Mouse (Mus musculus): ENCODE measurements at regions not wholly inside any gene's neighbourhood (a gene's known extent, or its start where the extent isn't known, plus 50 kb on each side); places are given as distances from the start of the nearest gene placed in this dataset.
A peak's percentile ranks its signal among the peaks of the same experiment; 100 is the strongest.

DNA sequence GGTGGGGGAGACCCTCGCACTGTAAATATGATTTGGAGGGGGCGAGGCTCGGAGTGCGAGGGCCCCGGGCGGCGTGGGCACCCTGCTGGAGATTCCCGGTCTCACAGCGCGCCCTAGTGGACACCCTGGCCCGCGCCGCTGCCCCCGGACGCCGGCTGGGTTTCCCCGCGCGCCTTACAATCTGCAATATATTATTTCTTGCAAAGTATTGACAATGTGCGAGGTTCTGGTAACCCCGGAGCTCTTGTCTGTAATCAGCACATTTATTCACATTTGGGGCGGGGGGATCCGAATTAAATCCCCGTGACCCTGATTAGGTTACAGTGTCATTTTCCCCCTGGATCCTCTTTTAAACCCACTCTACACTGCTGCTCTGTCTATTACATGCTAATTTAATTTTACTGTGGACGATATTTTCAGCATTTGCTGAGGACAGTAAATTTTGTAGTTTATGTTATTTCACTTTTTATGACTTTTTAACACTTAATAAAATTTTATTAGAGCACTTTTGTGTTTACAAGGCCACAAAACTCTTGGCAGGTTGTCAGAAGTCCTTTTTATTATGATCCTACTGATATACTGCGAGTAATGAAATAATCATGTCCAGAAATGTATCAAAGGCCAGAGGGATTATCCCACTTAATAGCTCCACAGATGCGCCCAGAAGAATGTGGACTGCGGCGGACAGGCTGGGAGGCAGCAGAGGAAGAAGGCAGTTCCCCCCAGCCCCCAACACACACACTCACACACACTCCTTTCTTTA lies 312.6 kb downstream of the Mtx2 start:
- peak; percentile 65 to 70 for DNase-seq (ENCODE audit: low spot score in 2 of 2)

DNA sequence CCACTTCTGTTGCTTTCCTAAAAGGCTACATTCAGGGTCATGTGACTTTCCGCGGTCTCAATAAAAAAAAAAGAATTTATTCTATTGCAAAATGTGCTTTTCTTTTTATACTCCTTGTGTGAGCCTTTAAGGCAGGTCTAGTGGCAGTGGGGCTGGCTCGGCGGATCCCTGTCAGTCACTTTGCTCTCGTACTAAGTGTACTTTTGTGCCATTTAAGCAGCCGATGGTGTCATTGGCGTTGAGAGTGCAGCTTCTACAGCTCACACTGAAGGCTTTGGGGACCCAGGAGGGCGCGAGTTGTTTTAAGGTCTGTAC lies 313.1 kb downstream of the Mtx2 start:
- no peak for DNase-seq (ENCODE audit: low spot score in 2 of 2)

DNA sequence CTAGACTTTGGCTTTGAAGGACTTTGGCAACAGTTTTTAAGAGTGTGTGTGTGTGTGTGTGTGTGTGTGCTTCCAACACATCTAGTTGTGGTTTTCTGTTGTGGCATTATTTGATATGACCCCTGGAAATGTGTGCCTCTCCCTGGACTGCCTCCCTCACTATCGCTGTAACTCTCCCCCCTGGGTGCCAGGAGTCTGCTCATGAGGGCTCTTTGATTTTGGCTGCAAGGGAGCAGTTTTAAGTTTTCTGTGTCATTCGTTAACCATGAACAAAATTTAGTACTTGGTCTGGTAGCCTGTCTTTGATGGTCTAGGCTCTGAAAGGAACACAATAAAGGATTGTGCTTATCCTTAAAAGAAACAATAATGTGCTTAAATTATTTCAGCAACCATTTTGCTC lies 313.9 kb downstream of the Mtx2 start:
- DNase-seq (ENCODE audit: low spot score in 2 of 2), result no peak

DNA sequence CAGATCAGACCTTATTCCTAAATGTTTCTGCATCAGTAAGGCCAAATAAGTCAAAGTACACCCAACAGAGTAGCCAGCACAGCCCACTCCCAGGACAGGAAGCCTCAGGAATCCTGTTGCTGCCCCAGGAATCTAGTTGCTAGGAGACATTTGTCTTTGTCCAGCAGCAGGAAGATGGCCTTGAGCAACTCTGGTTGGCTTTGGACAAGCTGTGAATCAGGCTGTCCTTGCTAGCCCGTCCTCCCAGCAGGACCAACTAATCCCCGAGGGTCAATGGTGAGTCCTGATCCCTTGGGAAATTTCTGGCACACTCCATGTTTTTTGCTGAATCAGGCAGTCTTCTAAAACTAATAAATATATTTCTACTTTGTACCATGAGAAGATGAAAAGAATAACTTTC lies 317.1 kb downstream of the Mtx2 start:
- DNase-seq (ENCODE audit: low spot score in 2 of 2), result no peak

DNA sequence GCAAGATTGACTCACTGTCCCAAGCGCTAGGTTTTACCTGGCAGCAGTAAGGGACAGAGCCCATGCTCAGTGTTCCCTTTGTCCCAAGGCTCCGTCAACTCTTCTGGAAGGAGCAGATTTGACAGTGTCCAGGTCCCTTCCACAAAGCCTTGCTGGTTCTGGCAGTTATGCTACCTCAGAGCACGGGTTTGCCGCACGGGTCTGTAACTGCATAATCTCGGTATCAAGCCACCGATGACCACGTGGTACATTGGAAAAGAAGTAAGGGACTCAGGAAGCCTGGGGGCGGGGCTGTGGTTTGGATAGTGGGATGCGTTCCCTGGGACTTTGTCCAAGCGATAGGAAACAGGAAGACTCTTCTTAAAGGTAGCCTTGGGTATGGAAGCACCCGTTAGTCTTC lies 319.3 kb downstream of the Mtx2 start:
- no peak for DNase-seq (ENCODE audit: low spot score in 2 of 2)

DNA sequence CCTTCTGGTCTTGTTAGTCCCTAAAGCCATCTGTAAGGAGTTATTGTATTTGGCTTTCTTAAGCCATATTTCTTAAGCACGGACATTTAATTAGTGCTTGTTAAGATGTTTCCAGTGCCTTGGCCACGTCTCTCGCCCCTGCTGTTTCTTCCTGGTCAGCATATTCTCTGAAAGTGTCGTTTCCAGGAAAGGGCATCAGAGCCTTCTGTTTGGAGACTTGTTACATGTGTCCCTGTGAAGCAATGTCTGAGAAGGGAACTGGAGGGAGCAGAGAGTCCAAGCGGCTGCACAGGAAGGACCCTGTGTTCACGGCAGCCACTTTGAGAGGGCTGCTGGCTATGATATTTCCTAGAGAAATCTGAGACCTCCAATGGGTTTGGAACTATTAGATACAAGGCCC lies 320.7 kb downstream of the Mtx2 start:
- no peak for DNase-seq (ENCODE audit: low spot score in 2 of 2)

DNA sequence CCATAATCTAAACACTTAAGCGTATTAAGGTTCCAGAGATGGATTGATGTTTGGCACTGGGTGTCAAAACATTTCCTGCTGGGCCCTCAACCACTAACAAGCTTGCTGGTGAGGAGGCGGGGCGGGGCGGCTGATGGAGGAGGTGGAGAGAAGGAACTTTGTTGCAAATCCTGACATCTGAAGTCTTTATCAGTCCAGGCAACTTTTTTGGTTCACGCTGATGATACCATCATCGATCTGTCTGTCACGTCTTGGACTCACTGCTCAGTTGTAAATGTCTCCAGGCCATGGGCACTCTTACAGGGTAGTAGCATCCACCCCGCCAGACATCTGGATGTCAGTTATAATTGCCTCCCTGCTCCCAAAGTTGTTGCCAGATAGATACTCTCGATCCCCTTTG lies 321.8 kb downstream of the Mtx2 start:
- DNase-seq (ENCODE audit: low spot score in 2 of 2), result no peak

DNA sequence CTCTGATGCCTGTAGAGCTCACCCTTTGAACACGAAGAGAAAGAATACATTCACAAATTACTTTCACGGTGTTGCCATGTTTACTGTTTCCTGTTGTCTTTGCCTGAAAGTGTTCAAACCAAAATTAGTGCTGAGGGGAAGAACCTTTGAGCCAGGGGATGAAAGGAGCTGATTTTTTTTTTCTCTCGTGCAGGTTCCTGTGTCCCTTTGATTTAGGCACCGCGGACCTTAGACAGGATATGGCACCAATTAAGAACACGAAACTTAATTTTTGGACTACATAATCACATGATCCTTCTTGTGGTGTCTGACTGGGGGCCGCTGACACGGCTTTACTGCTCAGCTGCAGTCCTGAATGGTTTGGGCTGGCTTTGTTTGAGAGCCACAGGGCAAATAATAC lies 322.4 kb downstream of the Mtx2 start:
- DNase-seq (ENCODE audit: low spot score in 2 of 2), result no peak

DNA sequence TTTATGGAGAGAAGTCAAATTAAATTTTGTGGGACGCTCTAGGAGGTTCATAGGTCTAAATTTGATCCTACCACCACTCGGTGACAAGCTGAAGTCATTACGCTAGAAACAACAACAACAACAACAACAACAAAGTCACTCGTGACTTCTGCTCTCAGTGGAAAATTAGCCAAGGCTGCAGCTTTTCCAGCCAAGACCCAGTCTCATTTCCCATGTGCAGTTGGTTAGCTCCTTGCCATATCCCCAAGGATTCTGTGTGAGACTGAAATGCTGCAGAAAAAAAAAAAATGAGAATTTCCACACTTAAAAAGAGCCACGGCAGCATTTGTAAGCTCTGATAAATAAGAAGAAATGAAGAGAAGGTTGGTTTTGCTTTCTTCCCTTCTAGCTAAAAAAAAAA lies 323.4 kb downstream of the Mtx2 start:
- DNase-seq (ENCODE audit: low spot score in 2 of 2), result no peak

DNA sequence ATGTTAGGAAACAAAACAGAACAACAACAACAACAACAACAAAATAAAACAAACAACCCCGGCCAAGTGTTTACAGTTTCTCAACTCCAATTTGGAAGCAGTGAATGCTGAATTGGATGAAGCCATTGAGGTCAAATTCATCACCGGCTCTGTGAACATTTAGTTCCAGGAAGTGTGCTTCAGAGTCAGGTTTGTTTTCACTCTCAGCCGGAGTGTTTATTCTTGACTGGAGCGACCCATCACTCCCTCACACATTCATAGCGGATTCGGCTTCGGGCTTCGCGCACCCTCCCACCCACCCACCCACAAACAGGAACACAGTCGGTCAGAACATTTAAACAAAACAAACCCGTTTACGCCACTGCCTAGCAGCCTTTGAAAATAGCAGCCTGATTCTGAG lies 324.0 kb downstream of the Mtx2 start:
- no peak for DNase-seq (ENCODE audit: low spot score in 2 of 2)

DNA sequence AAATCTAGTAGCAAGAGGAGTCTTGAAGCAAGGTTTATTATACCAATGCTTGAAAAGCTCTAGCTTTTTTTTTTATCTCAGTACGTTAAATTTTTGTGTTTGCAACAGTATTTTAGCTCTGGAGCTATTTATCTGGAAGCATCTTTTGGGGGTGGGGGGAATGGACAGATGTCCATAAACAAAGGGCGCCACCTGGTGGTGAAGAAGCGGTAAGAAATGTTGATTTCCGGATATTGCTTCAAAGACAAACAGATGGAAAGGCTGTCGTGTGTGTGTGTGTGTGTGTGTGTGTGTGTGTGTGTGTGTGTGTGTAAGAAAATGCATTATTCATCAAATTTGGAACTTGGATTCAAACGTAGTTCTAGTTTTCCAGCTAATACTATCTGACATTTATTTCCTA lies 325.4 kb downstream of the Mtx2 start:
- peak; percentile 31 to 36 for DNase-seq (ENCODE audit: low spot score in 2 of 2)

DNA sequence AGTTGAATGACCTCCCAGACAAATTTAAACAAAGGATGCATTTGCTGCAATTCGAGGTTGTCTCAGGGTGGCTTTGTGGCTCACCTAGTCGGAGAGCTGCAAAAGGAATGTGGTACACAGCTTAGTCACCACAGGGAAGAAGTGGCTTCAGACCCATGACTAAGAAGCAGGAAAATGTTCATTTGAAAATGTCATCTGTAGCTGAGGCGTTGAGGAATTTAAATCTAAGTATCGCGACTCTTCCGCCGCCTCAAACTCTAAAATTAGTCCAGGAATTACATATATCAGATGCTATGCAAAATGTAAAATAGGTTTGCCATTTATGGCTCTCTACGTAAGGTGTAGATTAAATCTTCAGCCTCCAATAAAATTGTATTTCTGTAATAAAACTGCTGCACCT lies 325.9 kb downstream of the Mtx2 start:
- peak in 1 of 2 experiments; percentile 8 for DNase-seq (ENCODE audit: low spot score in 2 of 2)

DNA sequence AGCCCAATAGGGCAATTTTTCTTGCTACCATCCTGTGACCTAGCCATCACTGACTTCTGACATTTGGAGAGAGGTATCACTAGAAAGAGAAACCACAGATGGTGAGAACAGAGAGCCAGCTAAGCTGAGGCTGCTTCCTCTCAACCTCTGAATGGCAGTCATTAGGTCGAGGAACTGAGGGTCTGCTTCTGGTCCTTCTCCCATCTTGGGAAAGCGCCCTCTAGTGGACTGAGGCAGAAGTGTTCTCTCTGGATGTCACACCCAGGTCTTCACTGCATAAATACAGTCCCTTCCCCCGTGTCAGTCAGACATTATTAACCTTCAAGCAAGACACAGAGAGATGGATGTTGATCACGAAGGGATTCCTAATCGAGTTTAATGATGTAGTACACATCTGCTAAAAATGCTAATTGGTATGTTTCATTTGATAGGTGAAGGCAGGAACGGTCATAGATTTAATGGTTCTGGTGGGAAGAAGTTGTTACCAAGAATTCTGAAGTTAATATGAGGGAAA lies 326.9 kb downstream of the Mtx2 start:
- DNase-seq (ENCODE audit: low spot score in 2 of 2), result no peak

DNA sequence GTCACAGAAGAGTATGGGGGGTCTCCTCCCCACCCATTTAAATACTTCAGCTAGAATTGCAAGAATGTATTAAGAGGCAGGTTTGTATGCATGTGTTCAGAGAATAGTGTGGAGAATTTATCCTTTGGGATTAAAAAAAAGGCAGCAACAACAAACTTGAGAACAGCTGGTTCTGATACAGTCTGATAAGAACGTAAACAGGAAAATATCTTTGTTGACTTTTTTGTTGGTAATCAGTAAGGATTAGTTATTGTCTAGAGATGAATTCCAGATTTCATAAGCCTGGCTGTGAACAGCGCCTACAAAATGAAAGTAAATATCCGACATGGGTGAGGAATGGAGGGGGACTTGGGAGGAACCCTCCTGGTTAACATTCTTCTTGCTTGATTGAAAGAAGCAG lies 328.8 kb downstream of the Mtx2 start:
- DNase-seq (ENCODE audit: low spot score in 2 of 2), result no peak

DNA sequence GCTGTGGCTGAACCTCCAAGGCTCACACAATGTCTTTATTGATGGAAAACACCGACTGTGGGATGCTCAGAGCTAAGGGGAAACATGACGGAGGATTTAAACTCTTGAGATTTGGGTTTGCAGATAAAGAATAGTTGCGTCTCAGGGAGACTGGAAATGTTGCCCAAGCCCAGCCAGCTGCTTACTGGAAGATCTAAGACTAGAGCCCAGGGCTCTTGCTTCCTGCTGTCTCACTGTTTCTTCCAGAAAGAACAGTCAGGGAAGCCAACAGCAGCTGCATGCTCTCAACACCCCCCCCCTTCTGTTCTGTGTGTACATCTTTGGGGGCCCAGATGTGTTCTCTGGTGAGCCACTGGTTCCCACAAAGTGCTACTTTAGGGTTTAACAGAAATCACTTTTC lies 333.0 kb downstream of the Mtx2 start:
- no peak for DNase-seq (ENCODE audit: low spot score in 2 of 2)

DNA sequence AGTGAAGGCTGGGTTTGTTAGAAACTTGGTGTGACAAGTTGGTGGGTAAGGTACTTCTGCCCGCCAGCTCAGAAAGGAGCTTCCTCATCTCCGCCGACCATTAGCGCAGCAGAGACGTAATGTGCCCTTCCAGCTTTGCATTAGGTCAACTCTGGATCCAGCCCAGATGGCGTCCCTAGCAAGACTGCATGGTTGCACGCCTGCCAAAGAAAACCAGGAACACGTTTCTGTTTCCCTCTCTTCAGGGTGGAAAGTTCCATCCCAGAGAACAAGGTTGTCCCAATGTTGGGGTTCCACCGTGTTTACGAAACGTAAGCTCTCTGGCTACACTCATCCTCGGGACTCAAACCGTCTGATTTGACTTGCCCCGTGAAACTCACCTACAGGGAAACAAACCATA lies 335.5 kb downstream of the Mtx2 start:
- DNase-seq (ENCODE audit: low spot score in 2 of 2), result no peak

DNA sequence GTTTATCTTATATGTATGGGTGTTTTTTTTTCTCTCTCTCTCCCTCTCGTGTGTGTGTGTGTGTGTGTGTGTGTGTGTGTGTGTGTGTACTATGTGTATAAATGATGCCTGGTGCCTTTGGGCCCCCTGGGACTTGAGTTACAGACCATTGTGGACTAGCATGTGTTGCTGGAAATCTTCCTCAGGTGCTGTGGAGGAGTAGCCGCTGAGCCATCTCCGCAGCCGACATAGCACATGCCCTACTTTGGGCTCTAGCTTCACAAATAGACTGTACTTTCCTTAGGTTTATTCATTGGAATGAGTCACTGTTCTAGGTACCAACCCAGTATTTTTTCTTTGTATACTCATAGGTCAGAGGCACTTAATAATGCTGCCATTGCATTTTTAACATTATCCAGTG lies 339.4 kb downstream of the Mtx2 start:
- no peak for DNase-seq (ENCODE audit: low spot score in 2 of 2)

DNA sequence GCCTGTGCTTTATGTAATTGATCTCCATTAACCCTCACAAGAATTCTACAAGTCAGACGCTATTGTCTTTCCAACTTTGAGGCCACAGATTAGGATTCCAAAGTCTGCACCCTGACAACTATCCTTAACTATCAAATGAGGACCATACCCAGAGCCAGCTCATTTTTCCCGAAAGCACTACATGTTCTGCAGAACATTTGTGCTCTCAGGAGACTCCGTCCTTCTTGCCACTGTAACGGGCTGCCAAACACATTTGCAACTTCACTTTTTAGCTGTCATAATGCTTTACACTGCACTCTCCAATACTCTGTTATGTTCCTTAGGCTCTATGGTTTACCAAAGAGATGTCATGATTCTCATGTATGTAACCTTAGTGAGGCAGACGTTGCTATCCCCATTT lies 350.7 kb downstream of the Mtx2 start:
- DNase-seq (ENCODE audit: low spot score in 2 of 2), result no peak

DNA sequence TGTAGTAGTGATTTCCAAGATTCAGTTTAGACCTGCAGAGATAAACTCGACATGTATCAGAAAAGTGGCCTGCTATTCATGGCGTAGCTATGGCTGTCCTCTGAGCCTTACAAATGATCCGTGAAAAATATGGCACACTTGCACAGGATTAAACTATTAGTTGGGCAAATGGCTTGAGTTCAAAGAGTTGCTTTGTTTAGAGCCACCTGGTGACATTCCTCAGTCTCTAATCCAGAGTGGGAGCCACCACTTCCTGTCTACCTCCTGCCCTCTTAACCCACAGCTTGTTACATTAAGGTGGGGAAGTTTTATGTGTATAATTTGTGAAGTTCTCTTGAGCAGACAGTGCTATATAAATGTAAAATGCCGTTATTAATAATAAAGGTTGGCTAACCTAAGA lies 357.7 kb downstream of the Mtx2 start:
- DNase-seq (ENCODE audit: low spot score in 2 of 2), result no peak

DNA sequence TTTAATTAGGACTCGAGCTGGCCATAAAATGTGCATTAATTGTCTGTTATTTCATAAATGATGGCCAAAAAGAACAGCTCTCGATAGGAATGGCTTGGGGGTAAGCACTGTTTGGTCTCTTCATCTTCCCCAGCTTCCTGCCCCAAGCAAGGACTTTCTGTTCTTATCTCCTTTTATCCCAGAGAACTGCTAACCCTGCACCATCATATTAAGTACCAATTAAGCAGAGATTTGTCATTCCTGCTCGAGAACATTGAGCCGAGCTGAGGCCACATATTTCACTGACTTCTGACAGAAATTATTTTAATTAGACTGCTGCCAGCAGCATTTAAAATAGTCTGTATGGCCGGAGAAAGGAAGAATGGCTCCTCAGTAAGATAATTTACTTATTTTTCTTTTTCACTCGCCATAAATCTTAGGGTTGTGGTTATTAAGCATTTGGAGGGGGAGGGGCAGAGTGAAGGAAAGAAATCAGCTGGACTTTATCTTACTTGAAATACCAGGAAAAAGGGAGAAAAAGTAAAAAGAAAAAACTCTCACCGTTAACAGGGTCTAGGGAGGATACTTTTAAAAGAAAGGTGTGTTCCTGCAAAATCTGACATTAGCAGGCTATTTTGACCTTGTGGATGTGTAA lies 377.1 kb downstream of the Mtx2 start:
- DNase-seq (ENCODE audit: low spot score in 2 of 2), result no peak

DNA sequence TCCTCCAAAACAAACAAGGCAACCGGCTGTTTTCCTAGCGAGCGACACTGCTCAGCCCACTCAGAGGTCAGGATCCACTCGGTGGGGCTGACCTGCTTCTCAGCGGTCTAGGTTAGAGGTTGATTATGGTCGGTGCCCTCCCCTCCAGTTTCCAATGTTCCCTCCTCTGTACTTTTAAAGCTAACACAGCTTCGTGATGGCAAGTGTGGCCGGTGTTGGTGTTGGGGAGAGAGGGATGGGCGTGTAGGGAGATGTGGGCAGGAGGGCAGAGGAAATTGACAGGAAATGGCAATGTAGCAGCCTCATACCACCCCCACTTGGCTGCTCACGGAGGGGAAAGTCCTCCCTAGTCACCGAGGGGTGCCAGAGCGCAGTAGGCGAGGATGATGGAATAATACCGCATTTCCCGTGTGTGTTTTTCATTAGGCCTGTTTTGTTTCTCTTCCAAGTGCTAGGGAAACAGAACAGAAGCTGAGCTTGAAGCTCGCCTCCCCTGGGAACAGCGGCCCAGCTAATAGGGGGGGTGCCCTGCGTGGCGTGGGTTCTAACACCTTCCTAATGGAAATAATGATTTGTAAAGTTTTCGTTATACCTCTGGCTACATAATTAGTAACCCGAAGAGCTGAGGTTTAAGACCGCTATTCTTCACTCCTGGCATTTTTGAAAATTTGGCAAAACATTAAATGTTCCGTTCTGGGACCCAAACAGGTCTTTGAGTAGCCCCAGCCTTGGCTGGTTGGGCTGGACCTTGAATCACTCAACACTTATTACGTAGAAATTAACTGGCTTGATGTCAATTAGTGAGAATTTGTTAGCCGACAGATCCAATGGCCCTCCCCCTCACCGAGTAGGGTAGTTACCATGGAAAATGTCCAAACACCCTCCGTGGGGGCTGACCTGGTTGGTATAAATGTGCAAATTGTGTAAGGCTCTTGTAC lies 383.5 kb downstream of the Mtx2 start:
- DNase-seq (ENCODE audit: low spot score in 2 of 2), result peak in 1 of 2 experiments; percentile 2

All from left cerebral cortex, adult 18-20 months (tissue).